Mouse (Mus musculus) erythroblast, embryonic 14.5 days (primary cell): Measurements from ENCODE around the gene Dnajc14.

ENCODE experiments used
- GATA1 ChIP-seq: IDR thresholded peaks from 2 replicates; pipeline ENCODE4 v1.6.1; 2012; ENCODE audit warnings: low read length, inconsistent platforms, mixed read lengths
- TAL1 ChIP-seq: IDR thresholded peaks from 3 replicates; pipeline ENCODE4 v1.6.1; 2012; ENCODE audit warnings: low read length, inconsistent platforms, mixed read lengths

DNA sequence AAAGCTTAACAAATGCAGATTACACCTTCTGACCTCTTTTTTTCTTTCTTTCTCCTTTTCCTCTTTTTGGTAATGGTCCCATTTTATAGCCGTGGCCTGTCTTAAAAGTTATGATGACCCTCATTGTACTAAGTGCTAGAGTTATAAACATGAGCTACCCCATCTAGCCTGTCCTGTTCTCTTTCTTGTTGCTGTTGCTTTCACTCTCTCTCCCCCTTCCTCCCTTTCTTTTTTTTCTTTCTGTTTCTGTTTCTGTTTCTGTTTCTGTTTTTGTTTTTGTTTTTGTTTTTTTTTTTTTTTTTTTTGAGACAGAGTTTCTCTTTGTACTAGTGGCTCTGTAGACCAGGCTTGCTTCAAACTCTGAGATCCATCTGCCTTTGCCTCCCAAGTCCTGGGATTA, 62.7 kb downstream of the Dnajc14 start:
- TF ChIP-seq GATA1 (no peak), TAL1 (no peak)
